ENCODE assay signal across 8 mouse cellular contexts in the genomic region with DNA sequence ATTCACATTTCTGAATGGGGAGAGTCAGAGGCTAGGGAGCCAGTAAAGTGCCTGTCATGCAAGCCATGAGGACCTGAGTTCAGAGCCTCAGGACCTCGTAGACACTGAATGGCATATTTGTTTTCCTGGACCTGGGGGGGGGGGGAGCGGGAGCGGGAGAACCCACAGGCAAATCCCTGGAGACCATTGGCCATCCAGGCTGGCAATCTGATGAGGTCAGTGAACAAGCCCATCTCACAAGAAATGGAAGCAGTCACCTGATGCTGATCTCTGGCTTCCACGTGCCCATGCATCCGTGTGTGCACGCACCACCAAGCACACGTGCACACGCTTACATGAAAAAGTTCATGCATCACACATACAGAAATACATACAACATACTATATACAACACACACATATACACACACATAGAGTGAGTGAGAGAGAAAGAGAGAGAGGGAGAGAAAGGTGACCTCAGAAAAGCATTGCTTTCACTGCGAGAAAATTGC.
DNase-seq lines count a peak whose midpoint lies in the region; ATAC-seq lines count a peak whose summit lies in the region.
"Had no signal": no experiment of that assay in that cellular context is flagged by ENCODE, and none has a peak within 500 bp of the region (broad histone marks: within the 10 kb centered on the region; RNA-seq: fewer than 3 reads in every experiment).

No protein-coding gene starts in this region.

- no peak overlapping the region for H3K4me3 ChIP-seq in heart, embryonic 13.5 days
- no peak overlapping the region for H3K4me3 ChIP-seq in liver, embryonic 13.5 days (replicated peaks)
- no peak overlapping the region for H3K4me3 ChIP-seq in liver, embryonic 11.5 days (ENCODE audit: low read depth, low read length)
- H3K4me3 ChIP-seq in brown adipose tissue, adult 24 weeks (ENCODE audit: insufficient read depth, low read depth, low read length), result no peak overlapping the region; the same call in 1 of the 2 replicates

- H3K27ac ChIP-seq in heart, embryonic 13.5 days (replicated peaks), result peak overlapping the region; percentile 24; the same call in 1 of the 2 replicates
- no peak overlapping the region for H3K27ac ChIP-seq in liver, embryonic 13.5 days
- H3K27ac ChIP-seq in liver, embryonic 11.5 days (ENCODE audit: low read depth, low read length), result no peak overlapping the region
- H3K27ac ChIP-seq in brown adipose tissue, adult 24 weeks (replicated peaks; ENCODE audit: low read depth, low read length), result peak overlapping the region; percentile 56

- DNase-seq in heart, postnatal 4 days, result no peak
- no peak for DNase-seq in liver, embryonic 13.5 days
- DNase-seq in liver, embryonic 11.5 days (ENCODE audit: low spot score), result no peak
- DNase-seq in urinary bladder, adult 2 months (ENCODE audit: low spot score), result no peak

- no peak for ATAC-seq in heart, embryonic 13.5 days (ENCODE audit: extremely low read depth, insufficient number of reproducible peaks, low FRiP score, low TSS enrichment)
- ATAC-seq in liver, embryonic 13.5 days (ENCODE audit: low read depth), result no peak
- ATAC-seq in liver, embryonic 11.5 days (replicated peaks; ENCODE audit: low FRiP score), result no peak
- peak; percentile 3; the same call in 1 of the 2 replicates for ATAC-seq in megakaryocyte, adult 5-6 weeks (ENCODE audit: poor library complexity, severe bottlenecking)

- H3K36me3 ChIP-seq in heart, embryonic 13.5 days, result no peaks in the 10 kb centered on the region
- H3K36me3 ChIP-seq in liver, embryonic 13.5 days, result no peaks in the 10 kb centered on the region
- no peaks in the 10 kb centered on the region for H3K36me3 ChIP-seq in liver, embryonic 11.5 days (ENCODE audit: control insufficient read depth, insufficient read depth, low read length)

- no peak overlapping the region for H3K9ac ChIP-seq in heart, embryonic 13.5 days
- H3K9ac ChIP-seq in liver, embryonic 13.5 days, result no peak overlapping the region
- H3K9ac ChIP-seq in liver, embryonic 11.5 days (ENCODE audit: low read depth, low read length), result no peak overlapping the region
- H3K9ac ChIP-seq: lung, embryonic 14.5 days had no signal

- peak overlapping the region; percentile 5; the same call in 1 of the 2 replicates for H3K4me2 ChIP-seq in heart, embryonic 13.5 days
- H3K4me2 ChIP-seq in liver, embryonic 13.5 days, result peak overlapping the region; percentile 45
- H3K4me2 ChIP-seq in liver, embryonic 11.5 days, result no peak overlapping the region; the same call in 1 of the 2 replicates
- H3K4me2 ChIP-seq: lung, embryonic 14.5 days had no signal

- no peaks in the 10 kb centered on the region for H3K27me3 ChIP-seq in heart, embryonic 13.5 days (replicated peaks)
- peaks cover 15% of the 10 kb centered on the region for H3K27me3 ChIP-seq in liver, embryonic 13.5 days
- no peaks in the 10 kb centered on the region for H3K27me3 ChIP-seq in liver, embryonic 11.5 days (replicated peaks; ENCODE audit: control insufficient read depth, insufficient read depth, low read length)

- 79% methylated on average over 9 of the region's 9 CpGs for WGBS in heart, embryonic 13.5 days
- WGBS in liver, embryonic 13.5 days (ENCODE audit: insufficient replicate concordance), result 60% methylated on average over 9 of the region's 9 CpGs
- WGBS in liver, embryonic 11.5 days, result 73% methylated on average over 9 of the region's 9 CpGs

- H3K9me3 ChIP-seq in heart, embryonic 13.5 days, result no peaks in the 10 kb centered on the region
- no peaks in the 10 kb centered on the region for H3K9me3 ChIP-seq in liver, embryonic 13.5 days (replicated peaks)
- no peaks in the 10 kb centered on the region for H3K9me3 ChIP-seq in liver, embryonic 11.5 days (ENCODE audit: control insufficient read depth, low read length)

- peaks cover 17% of the 10 kb centered on the region for H3K4me1 ChIP-seq in heart, embryonic 13.5 days
- peaks cover 8% of the 10 kb centered on the region for H3K4me1 ChIP-seq in liver, embryonic 13.5 days (replicated peaks)
- H3K4me1 ChIP-seq in liver, embryonic 11.5 days (replicated peaks; ENCODE audit: control insufficient read depth, insufficient read depth, low read length), result peaks cover 8% of the 10 kb centered on the region
- H3K4me1 ChIP-seq in brown adipose tissue, adult 24 weeks (ENCODE audit: control insufficient read depth, insufficient read depth, insufficient read length, low read length), result peaks cover 5% of the 10 kb centered on the region

Comparison
In these comparisons a context has a peak if more than half of its experiments do, and no peak if none do; other contexts are left out.
1. H3K27ac ChIP-seq: peak in heart, embryonic 13.5 days (single experiment) and brown adipose tissue, adult 24 weeks (single experiment); none in liver, embryonic 13.5 days (single experiment) and liver, embryonic 11.5 days (single experiment).